Mouse (Mus musculus) MEL-GATA-1-ER (cell line): Measurements from ENCODE around the gene Trip6.

ENCODE experiments used
- DNase-seq: peaks from one replicate; pipeline ENCODE4 v3.0.0-alpha.2; 2012; ENCODE audit warnings: low read depth; ENCODE audit errors: extremely low read depth

Trip6 gene

GRCm38 (mm10) chr5:137314193-137315083, at the start of gene Trip6:
Gene Trip6, minus strand, starts transcription at chr5:137314404.
- no peak for DNase-seq

- no peak for DNase-seq
Measured at GRCm38 (mm10) chr5:137358382-137358781, 44.2 kb upstream of the Trip6 start.

DNA sequence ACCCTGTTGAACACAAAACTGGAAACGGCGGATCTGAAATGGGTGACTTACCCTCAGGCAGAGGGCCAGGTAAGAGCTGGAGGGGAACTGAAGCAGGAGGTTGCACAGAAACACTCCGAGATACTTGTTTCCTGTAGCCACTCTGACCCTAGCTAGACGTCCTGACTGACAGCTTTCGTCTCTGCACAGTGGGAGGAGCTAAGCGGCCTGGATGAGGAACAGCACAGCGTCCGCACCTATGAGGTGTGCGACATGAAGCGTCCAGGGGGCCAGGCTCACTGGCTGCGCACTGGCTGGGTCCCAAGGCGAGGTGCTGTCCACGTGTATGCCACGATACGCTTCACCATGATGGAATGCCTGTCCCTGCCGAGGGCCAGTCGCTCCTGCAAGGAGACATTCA, 39.9 kb upstream of the Trip6 start:
- DNase-seq: no peak

DNA sequence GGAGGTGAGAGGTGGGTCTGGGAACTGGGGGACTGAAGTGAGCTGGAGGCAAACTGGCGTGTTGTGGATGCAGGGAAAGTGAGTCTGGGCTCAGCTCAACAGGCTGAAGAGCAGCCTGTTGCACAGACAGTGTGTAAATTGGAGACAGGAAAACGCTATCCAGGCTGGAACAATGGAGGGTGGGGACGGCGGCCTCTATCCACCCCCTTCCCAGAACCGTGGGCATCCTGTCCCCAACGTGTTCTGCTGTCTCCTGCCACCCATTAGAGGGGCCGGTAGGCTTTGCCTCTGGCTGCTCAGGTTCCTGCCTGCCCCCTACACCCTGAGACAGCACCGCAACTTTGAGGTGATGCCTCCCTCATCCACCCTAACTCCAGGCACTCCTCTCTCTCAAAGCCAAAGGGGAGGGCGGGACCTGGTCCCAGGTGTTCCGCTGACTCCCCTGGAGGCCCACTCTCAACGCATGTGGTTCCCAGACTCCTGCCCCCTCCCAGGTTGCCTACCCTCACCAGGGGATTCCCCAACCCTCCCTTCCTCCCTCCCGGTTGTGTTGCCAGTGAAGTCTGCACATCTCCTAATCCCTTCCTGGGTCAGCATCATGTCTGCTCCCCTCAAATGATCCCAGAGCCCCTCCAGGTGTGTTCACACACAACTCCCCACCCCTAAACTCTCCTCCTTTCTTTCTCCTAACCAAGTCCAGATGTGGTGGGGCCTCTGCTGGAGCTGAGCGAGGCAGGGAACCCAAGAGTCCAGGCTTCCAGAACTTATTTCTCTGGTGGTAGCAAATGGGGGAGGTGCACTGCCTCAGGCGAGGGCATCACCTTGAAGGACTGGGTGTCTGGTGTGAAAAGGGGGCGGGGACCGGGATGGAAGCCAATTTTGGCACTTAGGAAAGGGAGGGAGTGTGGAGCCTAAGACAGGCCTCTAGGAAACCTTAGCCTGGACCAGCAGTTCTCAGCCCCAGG, 38.1 kb upstream of the Trip6 start:
- DNase-seq: no peak

DNA sequence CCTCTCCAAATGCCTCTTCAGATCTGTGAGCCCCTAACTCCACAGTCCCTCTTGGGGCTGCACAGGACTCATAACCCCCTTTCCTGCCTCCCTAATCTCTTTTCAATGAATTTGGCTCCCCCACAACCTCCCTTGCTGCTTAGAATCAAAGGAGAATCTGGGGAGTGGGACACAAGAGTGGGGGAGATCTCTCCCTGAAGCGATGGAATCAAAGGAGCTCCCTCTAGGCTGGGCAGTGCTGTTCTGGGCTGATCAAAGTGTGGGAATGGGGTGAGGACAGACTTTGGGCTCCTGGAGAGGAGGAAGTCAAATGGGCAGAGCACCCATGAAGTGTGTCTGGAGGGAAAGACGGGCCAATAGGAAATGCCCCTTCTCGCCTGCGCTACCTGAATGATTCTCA, 37.2 kb upstream of the Trip6 start:
- DNase-seq: no peak

GRCm38 (mm10) chr5:137351058-137351380, 36.8 kb upstream of the Trip6 start:
- no peak for DNase-seq

DNA sequence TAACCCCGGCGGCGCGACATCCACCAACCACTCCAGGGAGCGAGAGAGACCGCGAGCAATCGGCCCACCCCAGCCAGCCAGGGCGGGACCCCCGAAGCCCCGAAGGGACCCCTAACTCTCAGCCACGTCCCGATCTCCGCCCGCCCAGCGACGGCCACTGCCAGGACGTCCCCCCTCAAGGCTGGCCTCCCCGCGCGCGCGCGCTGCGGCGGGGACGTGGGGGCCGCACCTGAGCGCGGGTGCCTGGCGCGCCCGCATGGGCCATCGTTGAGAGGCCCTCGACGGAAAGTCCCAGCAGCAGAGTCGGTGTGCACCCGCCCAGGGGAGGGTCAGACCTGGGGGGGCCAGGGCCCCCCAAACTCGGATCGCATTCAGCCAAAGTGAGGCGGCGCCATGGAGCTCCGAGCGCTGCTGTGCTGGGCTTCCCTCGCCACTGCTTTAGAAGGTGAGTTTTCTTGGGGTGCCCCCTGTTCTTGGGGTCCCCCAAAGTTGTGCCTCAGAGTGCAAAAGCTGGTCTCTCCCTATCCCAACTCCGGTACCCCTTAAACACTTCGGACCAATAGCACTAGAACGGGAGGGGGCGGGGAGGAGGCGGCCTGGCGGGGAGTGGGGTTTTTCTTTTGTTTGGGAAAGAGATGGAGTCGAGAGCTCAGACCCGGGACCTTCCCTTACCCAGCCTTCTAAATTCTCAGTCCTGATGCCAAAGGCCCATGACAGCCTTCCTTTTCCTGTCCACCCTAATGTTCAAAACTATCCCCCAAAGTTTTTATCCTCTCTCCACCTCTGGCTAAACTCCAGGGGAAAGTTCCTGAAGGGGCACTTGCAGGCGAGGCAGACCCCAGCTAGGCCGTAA, 36.2 kb upstream of the Trip6 start:
- DNase-seq: no peak

- no peak for DNase-seq
Measured at GRCm38 (mm10) chr5:137349384-137350204, 35.4 kb upstream of the Trip6 start, which contains the start of gene Ephb4. Gene Ephb4, plus strand, starts transcription at chr5:137350109.

- no peak for DNase-seq
Measured at GRCm38 (mm10) chr5:137348482-137349383, 34.5 kb upstream of the Trip6 start.

DNA sequence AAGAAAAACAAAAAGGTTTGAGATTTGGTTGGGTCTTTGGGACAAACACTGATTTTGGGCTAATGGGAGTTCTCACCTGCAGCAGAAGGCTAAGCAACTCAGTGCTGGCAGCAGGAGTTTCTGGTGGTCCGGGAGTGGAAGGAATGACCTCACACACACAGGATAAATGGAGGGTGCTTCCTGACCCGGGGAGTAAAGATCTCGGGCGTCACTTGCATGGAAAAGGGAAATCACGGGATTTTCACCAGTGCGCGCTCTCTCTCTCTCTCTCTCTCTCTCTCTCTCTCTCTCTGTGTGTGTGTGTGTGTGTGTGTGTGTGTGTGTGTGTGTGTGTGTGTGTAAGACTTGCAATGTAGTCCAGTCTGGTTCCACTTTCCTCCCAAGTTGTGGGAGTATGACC, 33.7 kb upstream of the Trip6 start:
- DNase-seq: no peak

- no peak for DNase-seq
Measured at GRCm38 (mm10) chr5:137346983-137347382, 32.8 kb upstream of the Trip6 start.

DNA sequence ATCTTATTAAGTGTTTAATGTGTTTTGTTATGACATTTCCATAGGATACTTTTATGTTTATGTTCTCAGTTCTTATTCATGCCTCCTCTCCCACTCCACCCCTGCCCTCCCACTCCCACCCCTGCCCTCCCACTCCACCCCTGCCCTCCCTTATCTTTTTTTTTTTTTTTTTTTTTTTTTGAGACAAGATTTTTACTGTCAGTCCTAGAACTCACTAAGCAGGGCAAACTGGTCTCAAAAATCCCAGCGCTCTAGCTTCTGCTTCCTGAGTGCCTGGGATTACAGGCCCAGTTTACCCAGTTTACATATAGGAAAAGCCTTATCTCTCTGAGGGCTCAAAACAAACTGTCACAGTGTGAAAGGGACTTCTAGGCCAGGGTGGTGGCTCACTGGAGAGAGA, 32.2 kb upstream of the Trip6 start:
- no peak for DNase-seq

- DNase-seq: no peak
Measured at GRCm38 (mm10) chr5:137345821-137346220, 31.6 kb upstream of the Trip6 start.

DNA sequence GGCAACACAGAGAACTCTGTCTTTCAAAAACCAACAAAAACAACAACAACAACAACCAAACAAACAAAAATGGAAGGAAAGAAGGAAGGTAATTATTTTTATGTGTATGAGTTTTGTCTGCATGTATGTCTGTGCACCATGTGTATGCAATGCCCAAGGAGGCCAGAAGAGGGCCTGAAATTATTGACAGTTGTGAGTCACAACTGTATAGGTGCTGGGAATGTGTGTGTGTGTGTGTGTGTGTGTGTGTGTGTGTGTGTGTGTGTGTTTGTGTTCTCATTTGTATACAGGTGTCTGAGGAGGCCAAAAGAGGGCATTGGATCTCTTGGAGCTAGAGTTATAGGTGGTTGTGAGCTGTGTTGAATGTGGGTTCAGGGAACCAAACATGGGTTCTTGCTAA, 29.7 kb upstream of the Trip6 start:
- no peak for DNase-seq

- DNase-seq: no peak
Measured at GRCm38 (mm10) chr5:137343412-137343811, 29.2 kb upstream of the Trip6 start.

- no peak for DNase-seq
Measured at GRCm38 (mm10) chr5:137342407-137343012, 28.3 kb upstream of the Trip6 start.

GRCm38 (mm10) chr5:137340222-137340621, 26.0 kb upstream of the Trip6 start:
- DNase-seq: no peak

DNA sequence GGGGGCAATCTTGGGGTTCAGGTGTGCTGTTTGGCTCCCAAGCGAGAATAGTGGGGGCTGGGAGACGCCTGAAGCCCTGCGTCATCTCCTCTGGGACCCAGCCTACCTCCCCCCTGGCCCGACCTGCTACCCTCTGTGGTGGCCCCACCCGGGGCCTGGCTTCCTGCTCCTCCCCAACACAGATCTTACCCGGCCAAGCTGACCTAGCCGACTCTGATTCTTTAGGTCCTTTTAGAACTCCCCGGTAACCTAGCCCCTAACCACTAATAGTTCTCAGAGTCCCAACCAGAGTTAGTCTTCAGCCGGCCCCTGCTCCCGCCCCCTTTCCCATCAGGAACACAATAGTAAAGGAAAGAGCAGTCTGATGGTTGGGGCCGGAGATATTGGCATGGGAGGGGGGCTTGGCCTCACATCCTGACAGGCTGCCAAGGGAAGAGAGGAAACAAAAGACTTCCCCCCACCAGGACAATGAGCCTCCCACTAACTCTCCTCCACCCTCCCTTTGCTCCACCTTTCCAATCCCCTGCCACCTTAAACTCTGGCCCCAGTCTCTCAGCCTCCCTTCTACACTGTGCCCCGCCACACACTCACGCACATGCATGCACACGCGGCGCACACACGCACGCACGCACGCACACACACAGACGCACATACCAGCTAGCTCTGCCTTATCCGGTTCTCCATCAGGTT, 25.2 kb upstream of the Trip6 start:
- no peak for DNase-seq
